Mouse (Mus musculus) adrenal gland, postnatal 10 days (tissue): Measurements from ENCODE around the gene Nav3. TPM values are rescaled to one million over a fixed set of nuclear protein-coding genes. Genes with fewer than 3 reads are reported as not detected.
A peak's percentile ranks its signal among the peaks of the same experiment; 100 is the strongest.

Experiments used
- DNase-seq: peaks from one replicate; pipeline ENCODE4 v3.0.0; 2021; ENCODE audit warnings: mixed read lengths
- total RNA-seq, 2 experiments: library from RNA; stranded (reverse); gene quantifications; 2 replicates each; pipeline ENCODE4 v1.2.3; 2021

Gene Nav3
- total RNA-seq, 2 experiments from 2014 or later = 5.0 to 9.8 TPM

DNA sequence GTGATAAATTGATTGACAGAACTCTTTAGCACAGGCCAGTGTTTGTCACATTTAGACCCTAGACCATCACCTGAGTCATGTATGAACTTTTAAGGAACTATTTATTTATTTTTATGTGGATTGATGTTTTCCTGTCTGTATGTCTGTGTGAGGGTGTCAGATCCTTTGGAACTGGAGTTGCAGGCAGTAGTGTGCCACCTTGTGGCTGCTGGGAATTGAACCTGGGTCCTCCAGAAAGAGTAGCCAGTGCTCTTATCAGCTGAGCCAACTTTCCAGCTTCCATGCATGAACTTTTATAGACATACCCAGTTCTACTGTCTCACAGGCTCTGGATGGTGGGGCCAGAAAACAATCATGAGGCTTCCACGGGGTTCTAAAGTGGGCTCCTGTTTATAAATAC is 536.5 kb downstream of the Nav3 start:
- peak; percentile 42 for DNase-seq

DNA sequence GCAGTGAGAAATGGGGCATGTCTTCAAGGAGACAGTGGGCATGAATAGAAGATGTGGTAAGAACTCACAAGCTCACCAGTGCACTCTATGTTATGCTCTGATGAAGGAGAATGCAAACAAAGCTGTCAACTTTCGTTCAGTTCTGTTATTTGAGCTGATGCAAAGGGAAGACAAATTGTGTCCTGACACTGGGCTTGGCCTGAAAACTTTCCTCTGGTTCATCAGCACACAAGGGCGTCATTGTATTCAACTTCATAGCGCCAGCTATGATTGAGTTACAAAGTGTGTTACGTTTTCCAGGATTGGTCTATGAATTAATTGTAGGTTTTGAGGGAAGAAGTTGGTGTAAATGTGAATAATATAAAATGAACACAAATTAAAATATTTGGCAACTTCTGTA is 548.8 kb downstream of the Nav3 start:
- no peak for DNase-seq

DNA sequence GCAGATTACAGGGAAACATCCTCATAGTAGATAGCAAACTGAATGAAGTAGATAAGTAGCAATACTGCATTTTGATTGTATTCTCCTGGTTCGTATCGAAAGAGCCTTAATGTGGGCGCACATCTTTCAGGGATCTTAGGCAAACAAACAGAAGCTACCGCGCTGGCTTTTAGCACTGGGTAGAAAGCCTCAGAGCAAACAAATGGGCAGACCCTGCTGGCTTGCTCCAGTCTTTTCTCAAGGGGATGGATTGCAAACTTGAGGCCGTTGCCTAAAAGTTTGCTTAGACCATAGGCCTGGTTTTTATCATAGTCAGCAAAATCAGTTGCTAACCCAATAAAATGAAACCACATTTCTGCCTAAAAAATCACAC is 549.6 kb downstream of the Nav3 start:
- DNase-seq = peak; percentile 27

DNA sequence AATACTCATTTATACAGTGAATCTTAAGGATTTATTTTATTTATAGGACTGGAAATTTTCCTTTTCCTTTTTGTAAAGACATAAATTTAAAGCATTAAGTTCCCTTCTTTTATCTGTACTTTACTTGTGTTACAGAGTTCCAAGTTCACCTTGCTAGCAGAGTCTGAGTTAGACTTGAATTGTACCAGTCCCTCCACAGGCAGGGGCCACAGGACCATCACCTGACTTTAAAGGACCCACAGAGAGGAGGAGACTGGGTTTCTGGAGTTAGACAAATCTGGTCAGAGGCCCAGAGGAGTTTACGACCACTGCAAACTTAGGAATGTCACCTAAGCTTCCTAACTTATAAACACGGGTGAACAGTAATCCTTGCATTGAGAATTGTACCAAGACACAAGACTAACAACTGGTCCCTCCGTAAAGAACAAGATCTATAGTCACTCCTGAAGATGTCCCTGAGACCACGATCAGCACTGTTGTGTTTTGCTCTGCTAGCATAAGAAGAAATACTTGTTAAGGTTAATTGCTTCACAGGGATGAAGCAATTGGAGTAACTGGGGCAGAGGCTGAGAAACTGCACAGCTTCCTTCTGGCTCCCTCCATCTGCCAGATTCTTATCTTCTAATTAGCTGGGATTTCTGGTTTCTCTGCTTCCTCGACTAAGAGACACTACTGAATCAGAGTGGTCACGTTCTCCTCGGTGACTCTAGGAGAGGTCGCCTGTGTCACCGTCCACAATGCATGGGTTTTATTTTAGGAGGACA is 550.2 kb downstream of the Nav3 start:
- DNase-seq = peak; percentile 18

DNA sequence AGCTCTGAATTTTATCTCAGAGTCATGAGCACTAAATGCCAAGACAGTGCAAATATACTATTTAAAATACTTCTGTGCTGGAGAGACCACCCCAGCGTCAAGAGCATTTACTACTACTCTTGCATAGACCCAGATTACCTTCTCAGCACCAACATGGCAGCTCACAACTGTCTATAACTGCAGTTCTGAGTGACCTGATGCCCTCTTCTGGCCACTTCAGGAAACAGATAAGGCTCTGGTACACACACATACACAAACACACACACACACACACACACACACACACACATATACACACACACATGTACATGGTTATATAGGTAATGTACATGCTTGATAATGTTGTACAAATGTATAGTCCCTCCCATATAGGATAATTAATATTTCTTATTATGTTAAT is 551.2 kb downstream of the Nav3 start:
- DNase-seq = no peak

DNA sequence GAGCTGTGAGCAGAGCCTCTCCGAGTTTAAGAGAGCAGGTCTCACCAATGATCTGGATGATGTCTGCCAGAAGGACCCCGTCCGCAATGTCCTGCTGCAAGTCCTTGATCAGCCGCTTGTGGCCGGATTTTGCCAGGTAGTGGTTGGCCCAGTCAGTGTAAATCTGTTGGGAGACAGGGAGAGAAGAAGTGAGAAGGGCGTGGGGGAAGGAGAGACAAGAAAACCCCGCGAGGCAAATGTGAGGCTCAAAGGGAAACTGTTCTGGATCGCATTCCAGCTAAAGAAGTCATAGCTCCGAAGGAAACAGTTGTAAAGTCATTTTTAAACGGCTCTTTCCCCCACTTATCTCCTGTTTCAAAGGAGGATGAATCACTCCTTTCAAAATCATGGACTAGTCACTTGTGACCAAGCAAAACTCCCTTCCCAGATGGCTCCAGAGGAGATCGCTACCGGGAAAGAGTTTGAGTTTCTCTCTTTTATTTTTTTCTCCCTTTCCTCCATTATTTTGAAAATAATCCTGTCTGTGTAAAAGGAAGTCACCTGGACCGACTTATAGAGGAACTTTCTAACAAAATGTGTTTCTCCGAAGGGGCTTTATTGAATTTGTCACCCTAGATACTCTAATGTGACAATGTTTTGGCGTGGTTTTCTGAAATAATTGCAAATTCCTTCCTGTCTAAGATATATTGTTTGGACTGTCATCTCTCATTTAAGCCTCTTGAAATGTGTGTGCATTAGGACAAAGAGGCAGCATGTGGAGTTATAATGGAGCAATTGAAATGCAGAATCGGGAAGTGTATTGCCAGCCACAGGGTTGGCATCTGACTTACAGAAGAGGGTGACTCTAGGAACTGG is 552.1 kb downstream of the Nav3 start:
- DNase-seq = peak; percentile 28

- peak; percentile 13 for DNase-seq
These were observed 552.8 kb downstream of the Nav3 start for GRCm38 (mm10) chr10:109903241-109903640.

- DNase-seq = no peak
These were observed 566.9 kb downstream of the Nav3 start for GRCm38 (mm10) chr10:109889171-109889475.

DNA sequence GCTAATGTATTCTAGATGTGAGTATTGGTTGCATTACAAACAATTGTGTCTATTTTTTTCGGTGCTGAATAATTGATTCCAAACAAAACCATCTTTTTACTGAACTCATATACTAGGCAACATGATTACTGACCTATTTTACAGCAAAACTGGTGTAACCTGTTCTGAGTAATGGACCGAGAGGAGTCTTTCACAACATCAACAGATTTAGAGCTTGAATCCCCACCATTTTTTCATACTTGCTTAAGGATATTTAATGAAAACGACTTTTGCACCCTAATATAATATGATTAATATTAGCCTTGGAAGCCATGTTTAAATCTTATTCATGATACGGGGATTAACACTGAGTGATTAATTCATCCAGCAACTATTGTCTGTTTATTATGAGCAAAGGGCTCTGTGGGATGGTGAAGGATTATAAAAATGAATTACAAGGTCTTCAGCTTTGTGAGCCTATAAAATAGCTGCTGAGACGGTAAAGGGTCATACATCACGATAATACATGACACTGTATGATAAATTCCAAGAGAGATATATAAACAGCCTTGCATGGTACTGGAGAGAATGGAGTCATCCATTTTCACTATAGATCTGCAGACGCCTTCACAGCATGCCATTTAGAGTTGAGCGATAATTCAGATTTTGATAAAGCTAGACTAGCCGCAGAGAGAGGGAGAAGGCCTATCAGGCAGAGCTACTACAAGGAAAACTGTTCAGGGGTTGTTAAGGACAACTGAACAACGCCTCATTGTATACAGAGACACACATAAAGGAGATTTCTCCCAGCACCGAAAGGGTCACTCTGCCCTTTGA is 567.4 kb downstream of the Nav3 start:
- DNase-seq = no peak

DNA sequence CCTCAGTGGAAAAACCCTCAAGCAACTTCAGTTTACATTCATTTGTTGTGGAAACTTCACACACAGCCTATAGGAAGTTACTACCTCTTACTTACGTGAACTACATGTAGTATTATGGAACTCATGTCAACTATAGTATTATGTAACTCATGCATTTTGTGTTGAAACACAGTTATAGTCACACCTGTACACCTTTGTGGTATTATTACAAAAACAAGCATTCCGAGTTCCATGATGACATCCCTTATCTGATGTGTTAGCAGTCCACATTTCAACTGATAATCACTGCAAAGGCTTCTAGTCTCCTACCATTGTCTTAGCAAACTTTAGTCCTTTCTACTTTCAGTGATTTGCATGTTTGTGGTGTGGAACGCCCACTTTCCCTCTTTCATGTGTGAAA is 568.8 kb downstream of the Nav3 start:
- DNase-seq = no peak

GRCm38 (mm10) chr10:109876107-109876506 is 579.9 kb downstream of the Nav3 start:
- DNase-seq = no peak

DNA sequence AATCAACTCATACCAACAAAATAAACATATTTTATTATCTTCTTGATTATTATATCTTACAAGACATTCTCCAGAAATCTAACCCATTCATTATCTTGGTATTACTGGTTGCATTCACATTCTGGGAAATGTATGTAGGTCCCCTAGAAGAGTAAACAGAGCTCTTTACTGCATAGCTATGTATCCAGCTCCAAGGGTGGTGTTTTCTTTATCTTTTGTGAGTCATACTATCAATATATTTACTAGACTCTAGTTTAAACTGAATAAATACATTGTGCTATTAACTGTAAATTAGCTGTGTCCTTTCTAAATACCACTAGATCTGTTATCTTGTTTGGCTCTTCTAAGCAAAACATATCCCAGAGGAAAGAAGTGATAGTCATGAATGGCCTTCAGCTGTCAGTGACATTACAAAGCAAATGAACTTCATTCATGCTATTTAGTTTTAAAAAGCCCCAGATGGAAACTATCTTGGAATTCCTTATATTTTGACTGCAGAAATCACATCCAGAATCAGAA is 580.6 kb downstream of the Nav3 start:
- DNase-seq = no peak

DNA sequence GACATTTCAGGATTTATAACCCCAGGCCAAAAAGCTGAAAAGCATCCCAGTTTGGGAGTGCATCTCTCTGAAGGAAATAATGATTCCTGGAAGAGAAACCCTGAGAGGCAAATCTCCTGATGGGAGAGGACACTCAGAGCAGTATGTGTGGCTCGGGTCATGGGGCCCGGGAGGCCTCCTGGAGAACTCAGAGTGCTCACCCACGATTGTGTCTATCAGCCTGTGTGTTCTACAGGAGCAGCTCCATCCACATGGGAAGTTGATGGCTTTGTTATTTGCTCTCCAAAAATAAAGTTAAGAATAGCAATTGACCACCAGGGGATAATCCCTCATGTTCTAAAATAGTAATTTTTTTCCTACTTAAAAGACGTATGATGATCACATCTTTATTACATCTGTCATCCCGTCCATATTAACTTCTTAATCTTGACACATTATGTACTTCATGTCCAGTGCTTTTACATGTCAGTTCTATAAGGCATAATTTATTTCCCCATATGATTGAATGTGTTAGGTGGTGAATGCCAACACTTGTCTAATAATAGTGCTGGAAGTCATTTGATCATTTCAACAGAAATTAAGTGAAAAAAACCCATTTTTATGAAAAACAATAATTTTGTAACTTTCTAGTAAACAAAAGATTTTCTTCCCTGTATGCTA is 581.2 kb downstream of the Nav3 start:
- no peak for DNase-seq

- no peak for DNase-seq
These were observed 589.9 kb downstream of the Nav3 start for GRCm38 (mm10) chr10:109866063-109866462.

DNA sequence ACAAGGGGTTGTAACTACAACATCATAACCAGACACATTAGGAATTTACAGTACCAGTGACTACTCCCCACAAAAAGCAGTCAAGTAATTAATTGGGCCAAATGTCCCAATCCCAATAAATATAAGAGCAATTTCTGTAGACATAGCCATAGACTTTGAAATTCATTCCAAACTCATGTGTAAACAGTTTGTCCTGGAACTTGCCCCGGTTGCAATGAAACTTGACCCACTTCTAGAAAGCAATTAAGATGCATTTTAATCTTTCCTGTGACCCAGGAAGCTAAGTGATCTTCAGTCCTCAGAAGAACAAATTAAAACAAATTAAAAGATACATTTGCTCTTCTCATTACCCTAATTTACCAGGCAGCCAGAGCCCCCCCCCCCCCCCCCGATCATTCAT is 590.6 kb downstream of the Nav3 start:
- no peak for DNase-seq

- peak; percentile 43 for DNase-seq
These were observed 591.3 kb downstream of the Nav3 start for GRCm38 (mm10) chr10:109864708-109865107.

GRCm38 (mm10) chr10:109861275-109861674 is 594.7 kb downstream of the Nav3 start:
- no peak for DNase-seq

DNA sequence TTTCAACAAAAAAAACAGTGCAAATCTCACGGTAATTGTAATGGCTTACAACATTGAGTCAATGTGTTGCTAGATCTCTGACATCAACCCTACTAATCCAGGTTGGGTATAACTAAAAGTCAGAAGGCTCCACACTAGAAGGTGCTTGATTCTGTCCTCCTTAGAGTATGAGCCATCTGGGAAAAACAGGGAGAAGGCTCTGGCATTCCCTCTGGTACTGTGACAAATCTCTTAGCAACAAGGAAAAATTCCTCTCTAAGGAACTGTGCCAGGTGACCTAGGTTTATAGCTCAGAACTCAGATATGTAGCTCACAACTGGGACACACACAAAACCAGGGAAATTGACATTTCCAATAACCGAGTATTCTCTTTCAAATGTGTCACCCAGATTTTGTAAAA is 597.4 kb downstream of the Nav3 start:
- DNase-seq = no peak

DNA sequence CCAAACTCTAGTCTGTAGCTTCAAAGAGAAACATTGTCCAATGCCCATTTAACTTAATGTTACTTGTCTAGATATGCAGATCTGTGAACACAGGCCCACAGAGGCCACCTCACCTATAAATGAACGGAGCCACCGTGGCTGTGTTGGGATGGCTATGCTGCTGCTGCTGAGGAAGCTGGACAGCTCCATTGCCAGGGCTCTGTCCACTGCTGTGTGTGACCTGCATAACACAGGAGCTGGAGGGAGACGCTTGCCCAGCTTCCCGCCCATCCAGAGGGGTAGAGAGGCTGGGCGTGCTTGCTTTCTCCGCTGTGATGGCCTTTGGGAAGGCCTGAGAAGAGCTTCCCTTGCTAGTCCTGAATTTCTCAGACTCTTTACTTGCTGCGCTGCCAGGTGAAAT is 603.6 kb downstream of the Nav3 start:
- peak; percentile 45 for DNase-seq

GRCm38 (mm10) chr10:109847631-109848030 is 608.4 kb downstream of the Nav3 start:
- no peak for DNase-seq

DNA sequence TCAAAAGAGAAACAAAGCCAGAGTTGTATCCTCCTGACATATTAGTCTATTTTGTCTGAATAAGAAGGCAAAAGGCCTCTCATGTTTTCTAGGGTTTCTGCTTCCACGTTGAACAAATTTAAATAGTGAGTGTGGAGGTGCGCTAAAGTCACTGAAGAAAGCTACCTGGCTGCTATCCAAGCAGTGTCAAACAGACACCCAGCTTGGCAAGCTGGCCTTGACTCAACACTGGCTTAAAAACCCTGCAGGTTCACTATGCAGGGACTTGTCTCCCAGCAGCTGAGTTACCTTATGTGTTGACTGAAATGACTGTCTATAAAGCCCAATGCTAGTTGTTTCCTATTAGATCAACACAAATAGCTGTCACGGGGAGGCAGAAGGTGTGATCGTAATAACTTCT is 612.3 kb downstream of the Nav3 start:
- peak; percentile 9 for DNase-seq

- DNase-seq = no peak
These were observed 623.2 kb downstream of the Nav3 start for GRCm38 (mm10) chr10:109832768-109833291.
